In genomic region chr10:26798752-26799411, GRCm38 (mm10) we compare ENCODE assay signal across 10 mouse cellular contexts. TPM values are rescaled to one million over a fixed set of nuclear protein-coding genes. Genes with fewer than 3 reads are reported as not detected.
DNase-seq lines count a peak whose midpoint lies in the region; ATAC-seq and TF ChIP-seq lines count a peak whose summit lies in the region.
"Had no signal": no experiment of that assay in that cellular context is flagged by ENCODE, and none has a peak within 500 bp of the region (broad histone marks: within the 10 kb centered on the region; RNA-seq: fewer than 3 reads in every experiment).

No protein-coding gene starts in this region.

- no peaks in the 10 kb centered on the region for H3K9me3 ChIP-seq in heart, embryonic 10.5 days

- H3K27me3 ChIP-seq in heart, embryonic 10.5 days (ENCODE audit: insufficient read depth, poor library complexity, severe bottlenecking) = no peaks in the 10 kb centered on the region
- H3K27me3 ChIP-seq in thymus, adult 2 months (ENCODE audit: control insufficient read depth, insufficient read depth, low read length) = no peaks in the 10 kb centered on the region

- peak overlapping the region; percentile 52 for H3K27ac ChIP-seq in heart, embryonic 10.5 days
- peak overlapping the region; percentile 92 for H3K27ac ChIP-seq in brown adipose tissue, adult 24 weeks (replicated peaks; ENCODE audit: low read depth, low read length)
- H3K27ac ChIP-seq in thymus, adult 2 months (ENCODE audit: control insufficient read depth, insufficient read depth, low read length) = no peak overlapping the region; the same call in 1 of the 2 replicates

- 69% methylated on average over 10 of the region's 10 CpGs for WGBS in heart, embryonic 10.5 days
- 54% methylated on average over 10 of the region's 10 CpGs for WGBS in thymus, adult 2 months

- no peak for DNase-seq in heart, embryonic 10.5 days (ENCODE audit: low spot score)
- DNase-seq in heart, postnatal 4 days = no peak
- peak; percentile 87 for DNase-seq in 416B (ENCODE audit: low read depth)
- no peak for DNase-seq in left cerebral cortex, adult 11 months (ENCODE audit: low spot score)
- no peak for DNase-seq in thymus, adult 2 months
- no peak for DNase-seq in left cerebral cortex, adult 9 months (ENCODE audit: low spot score in 2 of 2)
- DNase-seq: cerebellum, postnatal 14 days had no signal

- no peak for TF ChIP-seq POLR2A in thymus, adult 2 months (IDR thresholded peaks at IDR 0.05; ENCODE audit: control insufficient read depth, extremely low read depth, insufficient read depth, low read length, poor library complexity)

- no peak for TF ChIP-seq CTCF in thymus, adult 2 months (IDR thresholded peaks at IDR 0.05; ENCODE audit: borderline replicate concordance, control insufficient read depth, extremely low read depth, insufficient read depth, low read length, poor library complexity)

- H3K4me1 ChIP-seq in heart, embryonic 10.5 days = peaks cover 22% of the 10 kb centered on the region
- H3K4me1 ChIP-seq in brown adipose tissue, adult 24 weeks (ENCODE audit: control insufficient read depth, insufficient read depth, insufficient read length, low read length) = peaks cover 27% of the 10 kb centered on the region
- H3K4me1 ChIP-seq in thymus, adult 2 months (replicated peaks; ENCODE audit: control insufficient read depth, insufficient read depth, low read length) = peaks cover 14% of the 10 kb centered on the region

- peak; percentile 27 for ATAC-seq in megakaryocyte, adult 5-6 weeks (ENCODE audit: poor library complexity, severe bottlenecking)

- no peak overlapping the region for H3K4me3 ChIP-seq in heart, embryonic 10.5 days
- H3K4me3 ChIP-seq in brown adipose tissue, adult 24 weeks (ENCODE audit: insufficient read depth, low read depth, low read length) = no peak overlapping the region
- H3K4me3 ChIP-seq in thymus, adult 2 months (ENCODE audit: control insufficient read depth, insufficient read depth, low read length) = no peak overlapping the region

- no peaks in the 10 kb centered on the region for H3K36me3 ChIP-seq in heart, embryonic 10.5 days
- no peaks in the 10 kb centered on the region for H3K36me3 ChIP-seq in thymus, adult 2 months (ENCODE audit: control insufficient read depth, insufficient read depth, low read length)
- H3K36me3 ChIP-seq: G1E had no signal

RNA-seq across cellular contexts. Expression of gene Arhgap18, which starts 45.7 kb away (rescaled TPM):
- polyA plus RNA-seq in heart, embryonic 10.5 days (2016; fragmentation: Nextera tagmentation; extraction: Ambion mirVana) = 12.8 and 22.7 TPM in 2 replicates
- 10 to 100 TPM; 63.2 to 74.8 TPM for total RNA-seq in heart, postnatal 4 days (2021)
- 9.8 and 22.1 TPM in 2 replicates for polyA plus RNA-seq in brown adipose tissue, adult 24 weeks (2012; ENCODE audit: insufficient read depth, insufficient read length, missing spikeins)
- 20.2 and 21.3 TPM in 2 replicates for total RNA-seq in megakaryocyte, adult 5-6 weeks (2015)
- total RNA-seq in megakaryocyte, adult 5-6 weeks (2017) = 25.6 and 27.7 TPM in 2 replicates
- polyA plus RNA-seq in thymus, adult 2 months (2012; rRNA removed) = 2.3 and 2.4 TPM in 2 replicates
